Mouse (Mus musculus) megakaryocyte, embryonic 14.5 days (primary cell): Measurements from ENCODE around the gene Gm11237.
"Not testable (repeated sequence)": the region's sequence is repeated elsewhere in the genome, so short reads cannot be mapped to it uniquely, and the experiment has no call there.

ENCODE experiments used
- FLI1 ChIP-seq: IDR thresholded peaks from 2 replicates; pipeline ENCODE4 v1.6.1; 2012; ENCODE audit warnings: low read length, inconsistent platforms, mixed read lengths
- GATA1 ChIP-seq: IDR thresholded peaks from 3 replicates; pipeline ENCODE4 v1.6.1; 2012; ENCODE audit warnings: mixed read lengths, low read length, inconsistent platforms, borderline replicate concordance

- not testable (repeated sequence) for TF ChIP-seq GATA1, FLI1
These were observed at the start of gene Gm11237 for GRCm38 (mm10) chr4:73622684-73623083.
